Mouse (Mus musculus): ENCODE measurements around the gene Kank4.

DNA sequence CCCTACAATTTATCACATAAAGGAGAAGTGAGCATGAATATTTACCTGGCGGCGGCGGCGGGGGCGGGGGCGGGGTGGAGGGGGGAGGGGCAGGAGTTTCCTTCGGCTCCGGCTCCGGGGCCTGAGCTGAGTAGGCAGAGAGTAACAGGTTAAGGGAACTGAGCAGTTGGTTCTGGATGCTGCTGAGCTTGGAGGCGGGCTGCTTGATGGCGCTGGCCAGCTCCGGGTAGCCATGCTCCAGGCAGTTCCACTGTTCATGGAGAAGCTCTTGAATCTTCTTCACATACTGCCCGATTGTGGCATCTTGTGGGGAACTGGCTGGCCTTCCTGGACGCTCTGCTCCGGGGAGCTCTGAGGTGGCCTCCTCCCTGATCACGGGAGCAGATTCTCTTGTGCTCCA, 39.1 kb downstream of the Kank4 start:
- no peak for TF ChIP-seq CTCF (IDR thresholded peaks at IDR 0.05; ENCODE audit: control insufficient read depth, insufficient read depth, low read length)
- no peak for TF ChIP-seq POLR2A (IDR thresholded peaks at IDR 0.05; ENCODE audit: borderline replicate concordance, control insufficient read depth, low read depth, low read length)
